Mouse (Mus musculus) C2C12 (cell line): ENCODE results near the gene Scarf2.

ENCODE experiments used
- CEBPB ChIP-seq: IDR thresholded peaks from one replicate; pipeline ENCODE4 v1.6.1; 2011; ENCODE audit warnings: low read depth, mild to moderate bottlenecking, control low read depth, moderate library complexity
- CTCF ChIP-seq: IDR thresholded peaks from one replicate; pipeline ENCODE4 v1.5.1; 2011; ENCODE audit not compliant: control insufficient read depth, insufficient read depth, insufficient read length

- no peak for TF ChIP-seq CTCF
- no peak for TF ChIP-seq CEBPB
These were observed 12.0 kb downstream of the Scarf2 start for GRCm38 (mm10) chr16:17809125-17809524.
